Mouse (Mus musculus): ENCODE measurements around the gene Kcnd3. TPM values are rescaled to one million over a fixed set of nuclear protein-coding genes. Genes with fewer than 3 reads are reported as not detected.

Gene Kcnd3
- polyA plus RNA-seq, 1 experiment from 2014 or later = 0.93 TPM

DNA sequence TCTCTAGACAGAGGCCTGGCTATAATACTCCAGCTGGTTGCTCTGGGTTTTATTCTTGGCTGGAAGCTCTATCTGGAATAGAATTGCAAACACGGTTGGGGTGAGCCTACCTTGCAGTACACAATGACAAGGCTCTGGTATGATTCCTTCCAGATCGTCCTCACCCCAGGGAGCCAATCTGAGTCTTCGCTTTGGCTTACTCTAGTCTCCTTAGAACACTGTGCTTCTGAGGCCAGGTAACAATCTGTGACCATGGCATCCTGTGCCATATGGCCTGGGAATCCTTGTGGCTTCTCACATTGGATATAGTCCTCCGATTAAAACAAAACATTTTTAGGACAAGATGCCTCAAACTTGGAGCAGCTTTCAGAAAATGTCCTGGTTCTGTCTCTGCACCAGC is 40.4 kb upstream of the Kcnd3 start:
- DNase-seq (ENCODE audit: low spot score) = no peak
- Histone ChIP-seq H3K4me2 (ENCODE audit: low read depth, low read length) (no peak overlapping the region), H3K9ac (ENCODE audit: low read depth, low read length) (no peak overlapping the region), H3K27ac (replicated peaks; ENCODE audit: low read depth, low read length) (no peak overlapping the region), H3K4me1 (ENCODE audit: control insufficient read depth, insufficient read depth, low read length) (no peaks in the 10 kb centered on the region), H3K27me3 (replicated peaks; ENCODE audit: control insufficient read depth, insufficient read depth, low read length) (no peaks in the 10 kb centered on the region), H3K36me3 (ENCODE audit: control insufficient read depth, insufficient read depth, low read length) (no peaks in the 10 kb centered on the region), H3K4me3 (ENCODE audit: low read depth, low read length) (no peak overlapping the region), H3K9me3 (ENCODE audit: control insufficient read depth, low read length) (no peaks in the 10 kb centered on the region)
- ATAC-seq (ENCODE audit: low read depth) = no peak
- WGBS = 75% methylated on average over 4 of the region's 4 CpGs

DNA sequence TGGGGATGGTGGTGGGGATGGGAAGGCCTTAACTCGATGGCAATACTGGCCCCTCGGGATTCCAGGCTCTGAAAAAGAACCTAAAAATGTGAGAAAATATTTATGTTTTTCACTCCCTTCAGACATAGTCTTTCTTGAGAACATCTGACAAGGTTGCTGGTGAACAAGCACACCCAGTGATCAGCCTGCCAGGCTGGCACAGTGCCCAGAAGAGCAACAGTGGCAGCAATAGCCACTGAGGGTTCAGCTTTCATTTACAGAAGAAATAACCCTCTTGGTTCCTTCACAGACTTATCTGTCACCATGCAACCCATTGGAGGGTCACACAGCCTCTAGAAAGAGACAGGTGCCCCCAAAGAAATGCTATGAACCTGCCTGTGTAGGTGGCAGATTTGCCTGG is 39.9 kb upstream of the Kcnd3 start:
- no peak overlapping the region for H3K4me2 ChIP-seq (ENCODE audit: low read depth, low read length)
- DNase-seq (ENCODE audit: low spot score) = peak; percentile 32
- H3K9ac ChIP-seq (ENCODE audit: low read depth, low read length) = no peak overlapping the region
- no peak for ATAC-seq (ENCODE audit: low read depth)
- 70% methylated on average over 2 of the region's 2 CpGs for WGBS
- no peak overlapping the region for H3K27ac ChIP-seq (replicated peaks; ENCODE audit: low read depth, low read length)
- no peaks in the 10 kb centered on the region for H3K27me3 ChIP-seq (replicated peaks; ENCODE audit: control insufficient read depth, insufficient read depth, low read length)
- H3K4me1 ChIP-seq (ENCODE audit: control insufficient read depth, insufficient read depth, low read length) = no peaks in the 10 kb centered on the region
- no peaks in the 10 kb centered on the region for H3K36me3 ChIP-seq (ENCODE audit: control insufficient read depth, insufficient read depth, low read length)
- H3K4me3 ChIP-seq (ENCODE audit: low read depth, low read length) = no peak overlapping the region
- no peaks in the 10 kb centered on the region for H3K9me3 ChIP-seq (ENCODE audit: control insufficient read depth, low read length)

DNA sequence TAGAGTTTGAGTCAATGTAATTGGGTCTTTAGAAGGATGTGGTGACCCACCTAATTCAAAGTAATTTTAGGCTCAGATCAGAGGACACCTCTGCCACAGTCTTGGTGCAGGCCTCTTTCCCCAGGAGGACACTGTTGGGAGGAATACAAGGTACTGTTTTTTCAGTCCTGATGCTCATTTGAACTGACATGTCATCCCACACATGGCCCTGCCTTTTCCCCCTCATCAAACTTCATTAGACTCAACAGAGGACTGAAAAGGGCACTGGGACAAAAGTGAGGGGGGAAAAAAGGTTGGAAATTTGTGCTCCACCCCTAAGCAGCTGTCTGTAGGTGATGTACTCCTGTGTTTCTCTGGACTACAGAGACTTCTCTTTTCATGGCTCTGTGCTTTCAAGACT is 39.4 kb upstream of the Kcnd3 start:
- no peak for ATAC-seq (ENCODE audit: low read depth)
- DNase-seq (ENCODE audit: low spot score) = peak; percentile 22
- H3K36me3 ChIP-seq (ENCODE audit: control insufficient read depth, insufficient read depth, low read length) = no peaks in the 10 kb centered on the region

DNA sequence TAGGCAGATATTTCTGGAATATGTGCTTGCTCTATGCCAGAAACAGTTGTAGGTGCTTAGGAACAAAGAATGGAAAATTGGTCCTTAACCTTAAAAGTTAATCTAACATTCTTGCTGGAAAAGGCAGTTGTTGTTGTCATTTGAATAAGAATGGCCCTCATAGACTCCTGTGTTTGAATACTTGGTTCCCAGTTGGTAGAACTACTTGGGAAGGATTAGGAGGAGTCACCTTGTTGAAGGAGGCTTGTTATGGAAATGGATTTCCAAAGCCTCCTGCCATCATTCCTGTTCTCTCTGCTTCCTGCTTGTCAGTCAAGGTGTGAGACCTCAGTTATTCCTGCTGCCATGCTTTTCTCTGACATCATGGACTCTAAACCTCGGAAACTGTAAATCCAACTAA is 33.7 kb upstream of the Kcnd3 start:
- no peak overlapping the region for H3K4me2 ChIP-seq (ENCODE audit: low read depth, low read length)
- no peak overlapping the region for H3K9ac ChIP-seq (ENCODE audit: low read depth, low read length)
- H3K9me3 ChIP-seq (ENCODE audit: control insufficient read depth, low read length) = 0 out of 2 replicates have a peak, but pooled peaks cover 14% of the 10 kb centered on the region
- H3K27ac ChIP-seq (replicated peaks; ENCODE audit: low read depth, low read length) = no peak overlapping the region
- H3K36me3 ChIP-seq (ENCODE audit: control insufficient read depth, insufficient read depth, low read length) = no peaks in the 10 kb centered on the region
- WGBS = 88% methylated on average over 1 of the region's 1 CpGs
- H3K27me3 ChIP-seq (replicated peaks; ENCODE audit: control insufficient read depth, insufficient read depth, low read length) = no peaks in the 10 kb centered on the region
- no peak for ATAC-seq (ENCODE audit: low read depth)
- no peaks in the 10 kb centered on the region for H3K4me1 ChIP-seq (ENCODE audit: control insufficient read depth, insufficient read depth, low read length)
- DNase-seq (ENCODE audit: low spot score) = no peak
- no peak overlapping the region for H3K4me3 ChIP-seq (ENCODE audit: low read depth, low read length)

More for the DNA sequence above, 39.4 kb upstream of the Kcnd3 start:
- no peak overlapping the region for H3K4me3 ChIP-seq (ENCODE audit: low read depth, low read length)
- no peaks in the 10 kb centered on the region for H3K4me1 ChIP-seq (ENCODE audit: control insufficient read depth, insufficient read depth, low read length)
- no peaks in the 10 kb centered on the region for H3K9me3 ChIP-seq (ENCODE audit: control insufficient read depth, low read length)
- no peak overlapping the region for H3K9ac ChIP-seq (ENCODE audit: low read depth, low read length)
- H3K27me3 ChIP-seq (replicated peaks; ENCODE audit: control insufficient read depth, insufficient read depth, low read length) = no peaks in the 10 kb centered on the region
- H3K27ac ChIP-seq (replicated peaks; ENCODE audit: low read depth, low read length) = no peak overlapping the region
- H3K4me2 ChIP-seq (ENCODE audit: low read depth, low read length) = no peak overlapping the region

DNA sequence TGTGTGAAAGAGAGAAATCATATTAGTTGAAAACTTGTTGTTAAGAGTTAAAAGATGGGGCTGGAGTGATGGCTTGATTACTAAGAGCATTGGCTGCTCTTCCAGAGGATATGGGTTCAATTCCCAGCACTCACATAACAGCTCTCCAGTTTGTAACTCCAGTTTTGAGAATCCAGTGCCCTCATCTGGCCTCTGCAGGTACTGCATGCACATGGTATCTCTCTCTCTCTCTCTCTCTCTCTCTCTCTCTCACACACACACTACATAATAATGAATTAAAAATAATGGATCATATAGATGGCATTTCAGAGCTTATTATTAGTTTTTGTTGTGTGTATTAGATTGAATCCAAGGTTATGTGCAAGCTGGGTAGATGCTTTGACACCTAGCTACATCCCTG is 29.7 kb upstream of the Kcnd3 start:
- H3K4me1 ChIP-seq (ENCODE audit: control insufficient read depth, insufficient read depth, low read length) = no peaks in the 10 kb centered on the region

DNA sequence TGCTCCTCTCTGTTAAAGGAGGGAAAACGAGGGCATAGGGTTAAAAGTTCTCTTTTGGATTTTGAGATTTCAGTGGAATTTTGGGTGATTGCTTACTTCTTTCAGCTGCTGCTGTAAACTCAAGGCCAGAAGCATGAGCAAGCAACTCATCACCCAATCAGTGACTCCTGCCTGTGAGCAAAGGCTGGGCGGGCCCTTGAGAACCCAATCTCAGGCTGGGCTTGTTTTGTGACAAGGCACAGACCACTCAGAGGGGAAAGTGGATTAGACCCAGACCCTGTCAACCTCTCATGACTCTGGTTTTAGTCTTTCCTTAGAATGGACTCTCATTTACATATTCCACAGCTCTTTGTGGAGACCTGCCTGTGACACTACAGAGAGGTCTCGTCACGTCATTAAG is 28.7 kb upstream of the Kcnd3 start:
- 50% methylated on average over 4 of the region's 4 CpGs for WGBS
- Histone ChIP-seq H3K27me3 (replicated peaks; ENCODE audit: control insufficient read depth, insufficient read depth, low read length) (no peaks in the 10 kb centered on the region), H3K27ac (replicated peaks; ENCODE audit: low read depth, low read length) (no peak overlapping the region), H3K36me3 (ENCODE audit: control insufficient read depth, insufficient read depth, low read length) (no peaks in the 10 kb centered on the region), H3K4me1 (ENCODE audit: control insufficient read depth, insufficient read depth, low read length) (no peaks in the 10 kb centered on the region), H3K9me3 (ENCODE audit: control insufficient read depth, low read length) (0 out of 2 replicates have a peak, but pooled peaks cover 14% of the 10 kb centered on the region), H3K4me2 (ENCODE audit: low read depth, low read length) (no peak overlapping the region), H3K4me3 (ENCODE audit: low read depth, low read length) (no peak overlapping the region), H3K9ac (ENCODE audit: low read depth, low read length) (no peak overlapping the region)
- DNase-seq (ENCODE audit: low spot score) (no peak), ATAC-seq (ENCODE audit: low read depth) (no peak)

More for the DNA sequence above, 29.7 kb upstream of the Kcnd3 start:
- Histone ChIP-seq H3K4me3 (ENCODE audit: low read depth, low read length) (no peak overlapping the region), H3K9me3 (ENCODE audit: control insufficient read depth, low read length) (0 out of 2 replicates have a peak, but pooled peaks cover 14% of the 10 kb centered on the region), H3K27ac (replicated peaks; ENCODE audit: low read depth, low read length) (no peak overlapping the region), H3K27me3 (replicated peaks; ENCODE audit: control insufficient read depth, insufficient read depth, low read length) (no peaks in the 10 kb centered on the region), H3K36me3 (ENCODE audit: control insufficient read depth, insufficient read depth, low read length) (no peaks in the 10 kb centered on the region), H3K9ac (ENCODE audit: low read depth, low read length) (no peak overlapping the region), H3K4me2 (ENCODE audit: low read depth, low read length) (no peak overlapping the region)
- no peak for ATAC-seq (ENCODE audit: low read depth)
- no peak for DNase-seq (ENCODE audit: low spot score)

DNA sequence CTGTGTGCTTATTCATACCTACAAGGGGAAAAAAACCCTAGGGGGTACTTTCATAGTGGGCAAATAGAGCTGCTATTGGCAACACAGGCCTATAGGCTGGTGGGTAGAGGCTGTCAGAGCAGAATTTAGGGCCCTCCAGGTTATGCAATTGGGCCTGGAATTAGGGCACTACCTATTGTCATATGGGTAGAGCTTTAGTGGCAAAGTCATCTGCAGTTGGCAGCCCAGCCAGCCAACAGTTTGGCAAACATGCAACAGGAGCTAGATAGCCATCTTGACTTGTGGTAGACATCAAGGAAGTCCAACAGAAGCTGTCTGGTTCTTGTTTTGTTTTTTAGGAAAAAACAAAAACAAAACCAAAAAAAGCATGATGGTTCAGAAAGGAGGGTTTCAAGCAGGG is 23.5 kb upstream of the Kcnd3 start:
- H3K9me3 ChIP-seq (ENCODE audit: control insufficient read depth, low read length) = no peaks in the 10 kb centered on the region
- H3K27ac ChIP-seq (replicated peaks; ENCODE audit: low read depth, low read length) = no peak overlapping the region
- DNase-seq (ENCODE audit: low spot score) (no peak), ATAC-seq (ENCODE audit: low read depth) (no peak)
- no peaks in the 10 kb centered on the region for H3K27me3 ChIP-seq (replicated peaks; ENCODE audit: control insufficient read depth, insufficient read depth, low read length)
- no peak overlapping the region for H3K9ac ChIP-seq (ENCODE audit: low read depth, low read length)
- no peak overlapping the region for H3K4me2 ChIP-seq (ENCODE audit: low read depth, low read length)
- H3K4me1 ChIP-seq (ENCODE audit: control insufficient read depth, insufficient read depth, low read length) = no peaks in the 10 kb centered on the region
- no peak overlapping the region for H3K4me3 ChIP-seq (ENCODE audit: low read depth, low read length)
- H3K36me3 ChIP-seq (ENCODE audit: control insufficient read depth, insufficient read depth, low read length) = no peaks in the 10 kb centered on the region

DNA sequence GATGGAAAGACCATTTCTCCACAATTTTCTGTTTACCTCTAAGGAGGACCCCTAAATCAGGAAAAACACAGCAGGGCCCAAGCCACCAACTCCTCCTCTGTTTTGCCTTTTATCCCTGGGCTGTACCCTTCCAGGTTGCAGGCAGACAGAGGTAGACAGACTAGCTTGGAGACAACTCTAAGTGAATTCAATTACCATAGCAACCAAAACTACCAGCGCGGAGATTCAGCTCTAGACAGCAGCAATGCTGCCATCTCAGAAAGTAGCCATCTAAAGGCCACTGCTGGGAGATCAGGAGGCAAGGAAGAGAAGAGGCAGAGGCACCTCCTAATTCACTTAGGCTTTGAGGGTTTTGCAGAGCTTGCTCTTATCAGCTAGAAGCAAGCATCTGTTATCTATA is 15.7 kb upstream of the Kcnd3 start:
- H3K4me1 ChIP-seq (ENCODE audit: control insufficient read depth, insufficient read depth, low read length) = no peaks in the 10 kb centered on the region
- no peak overlapping the region for H3K27ac ChIP-seq (replicated peaks; ENCODE audit: low read depth, low read length)
- H3K36me3 ChIP-seq (ENCODE audit: control insufficient read depth, insufficient read depth, low read length) = no peaks in the 10 kb centered on the region
- no peak overlapping the region for H3K4me3 ChIP-seq (ENCODE audit: low read depth, low read length)
- H3K9ac ChIP-seq (ENCODE audit: low read depth, low read length) = no peak overlapping the region
- H3K9me3 ChIP-seq (ENCODE audit: control insufficient read depth, low read length) = no peaks in the 10 kb centered on the region
- no peak overlapping the region for H3K4me2 ChIP-seq (ENCODE audit: low read depth, low read length)
- ATAC-seq (ENCODE audit: low read depth) = no peak
- no peak for DNase-seq (ENCODE audit: low spot score)
- WGBS = 52% methylated on average over 2 of the region's 2 CpGs
- no peaks in the 10 kb centered on the region for H3K27me3 ChIP-seq (replicated peaks; ENCODE audit: control insufficient read depth, insufficient read depth, low read length)

DNA sequence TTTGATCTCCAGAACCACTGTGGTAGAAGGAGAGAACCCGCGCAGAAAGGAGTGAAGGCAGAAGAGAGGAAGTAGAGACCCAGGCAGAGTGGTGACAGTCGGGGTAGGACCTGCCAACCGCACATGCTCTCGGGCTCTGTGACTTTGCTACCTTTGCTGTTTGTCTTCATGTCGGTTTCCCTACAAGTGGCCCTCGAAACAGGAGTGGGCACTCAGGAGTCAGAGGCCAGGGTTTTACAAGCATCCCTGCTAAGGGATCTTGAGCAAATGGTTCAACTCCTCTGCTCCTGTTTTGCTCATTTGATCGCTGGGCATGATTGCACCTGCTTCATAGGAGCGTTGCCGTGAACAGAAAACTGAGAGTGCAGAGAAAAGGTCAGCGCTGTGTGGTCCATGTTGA is 15.2 kb upstream of the Kcnd3 start:
- no peak overlapping the region for H3K9ac ChIP-seq (ENCODE audit: low read depth, low read length)
- no peaks in the 10 kb centered on the region for H3K36me3 ChIP-seq (ENCODE audit: control insufficient read depth, insufficient read depth, low read length)
- no peak overlapping the region for H3K4me2 ChIP-seq (ENCODE audit: low read depth, low read length)
- no peak overlapping the region for H3K4me3 ChIP-seq (ENCODE audit: low read depth, low read length)
- no peak for DNase-seq (ENCODE audit: low spot score)
- H3K4me1 ChIP-seq (ENCODE audit: control insufficient read depth, insufficient read depth, low read length) = no peaks in the 10 kb centered on the region
- no peaks in the 10 kb centered on the region for H3K27me3 ChIP-seq (replicated peaks; ENCODE audit: control insufficient read depth, insufficient read depth, low read length)
- no peak for ATAC-seq (ENCODE audit: low read depth)
- no peaks in the 10 kb centered on the region for H3K9me3 ChIP-seq (ENCODE audit: control insufficient read depth, low read length)
- WGBS = 89% methylated on average over 11 of the region's 11 CpGs
- H3K27ac ChIP-seq (replicated peaks; ENCODE audit: low read depth, low read length) = no peak overlapping the region

All from embryonic facial prominence, embryonic 14.5 days (tissue).